Mouse (Mus musculus): Measurements from ENCODE around the gene Arhgap17. TPM values are rescaled to one million over a fixed set of nuclear protein-coding genes. Genes with fewer than 3 reads are reported as not detected.
A peak's percentile ranks its signal among the peaks of the same experiment; 100 is the strongest.

Gene Arhgap17
- 2.6 and 3.1 TPM in 2 replicates for total RNA-seq (2012; rRNA removed)
- polyA plus RNA-seq (2012; ENCODE audit: insufficient read depth in 1 of 2, insufficient read length in 2 of 2, low read depth in 1 of 2, low replicate concordance in 2 of 2, missing spikeins in 1 of 2) = 100 to 1,000 TPM in 1 of 2 experiments, 10 to 100 TPM in 1; 33.7 to 124 TPM

DNA sequence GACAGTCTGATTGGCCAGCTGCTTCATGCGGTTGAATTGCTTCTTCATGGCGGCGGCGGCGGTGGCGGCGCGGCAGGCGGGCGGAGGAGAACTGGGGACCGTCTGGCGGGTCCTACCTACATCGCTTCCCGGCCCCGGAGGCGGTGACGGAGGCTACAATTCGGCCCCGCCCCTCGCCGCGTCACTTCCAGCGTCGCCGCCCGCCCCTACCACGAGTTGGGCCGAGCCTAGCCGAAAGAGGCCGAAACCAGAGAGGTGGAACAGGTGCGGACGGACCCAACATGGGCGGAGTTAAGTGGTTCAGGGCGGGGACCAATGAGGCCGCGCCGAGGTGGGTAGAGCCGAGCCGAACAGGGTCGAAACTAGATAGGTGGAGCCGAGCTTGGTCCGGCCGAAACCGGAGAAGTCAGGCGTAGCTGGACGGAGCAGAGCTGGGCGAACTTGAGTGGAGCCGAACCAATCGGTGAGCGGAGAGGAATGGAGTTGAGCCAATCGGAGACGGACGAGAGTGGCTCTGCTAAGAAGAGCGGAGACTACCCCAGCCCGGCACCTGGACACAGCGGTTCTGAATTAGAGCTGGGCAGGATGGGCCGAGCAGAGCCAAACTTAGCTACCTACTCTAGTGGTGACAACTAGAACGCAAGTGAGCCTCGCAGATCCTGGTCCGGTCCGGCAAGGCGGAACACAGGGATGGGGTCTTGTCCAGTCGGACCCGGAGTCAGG lies at the start of gene Arhgap17, which contains the start of gene Lcmt1:
Gene Arhgap17, minus strand, starts transcription at position 157 of the 723 bp plus-strand sequence.
Gene Lcmt1, plus strand, starts transcription at position 26 of the 723 bp plus-strand sequence.
- TF ChIP-seq EP300 (IDR thresholded peaks at IDR 0.05; ENCODE audit: low read depth in 1 of 2, low read length in 2 of 2) = no peak
- peak; percentile 53 for TF ChIP-seq NELFE (IDR thresholded peaks at IDR 0.05; ENCODE audit: low read depth, low read length)
- TF ChIP-seq RCOR1 (IDR thresholded peaks at IDR 0.05; ENCODE audit: low read depth, low read length) = no peak
- no peak for TF ChIP-seq ELF1 (IDR thresholded peaks at IDR 0.05; ENCODE audit: low read depth, low read length)
- no peak for TF ChIP-seq USF2 (IDR thresholded peaks at IDR 0.05; ENCODE audit: borderline replicate concordance in 1 of 2, insufficient read depth in 1 of 2, low read depth in 1 of 2, low read length in 2 of 2)
- no peak for TF ChIP-seq MYC (IDR thresholded peaks at IDR 0.05; ENCODE audit: low read depth, low read length)
- TF ChIP-seq RAD21 (IDR thresholded peaks at IDR 0.05; ENCODE audit: low read depth, low read length) = no peak
- no peak; the same call in 1 of the 2 replicates for TF ChIP-seq SIN3A (IDR thresholded peaks at IDR 0.05; ENCODE audit: low read length)
- no peak for TF ChIP-seq MAFK (IDR thresholded peaks at IDR 0.05; ENCODE audit: borderline replicate concordance, low read depth, low read length)
- TF ChIP-seq TBP (IDR thresholded peaks at IDR 0.05; ENCODE audit: low read depth, low read length) = no peak
- TF ChIP-seq UBTF (IDR thresholded peaks at IDR 0.05; ENCODE audit: borderline replicate concordance, insufficient read depth, low read depth, low read length) = no peak
- TF ChIP-seq GATA1 (IDR thresholded peaks at IDR 0.05; ENCODE audit: low read depth, low read length) = no peak
- TF ChIP-seq POLR2AphosphoS5 (IDR thresholded peaks at IDR 0.05; ENCODE audit: borderline replicate concordance, low read depth, low read length) = no peak
- no peak; the same call in 1 of the 2 replicates for TF ChIP-seq MAX (IDR thresholded peaks at IDR 0.05; ENCODE audit: low read length)
- TF ChIP-seq POLR2A (IDR thresholded peaks at IDR 0.05; ENCODE audit: control insufficient read depth in 1 of 2, insufficient read depth in 1 of 2, low read depth in 1 of 2, low read length in 2 of 2, poor library complexity in 1 of 2) = peak; percentile 53 to 72; a peak in 2 of 4 replicates
- TF ChIP-seq ZMIZ1 (IDR thresholded peaks at IDR 0.05; ENCODE audit: low read depth, low read length) = no peak
- TF ChIP-seq MAZ (IDR thresholded peaks at IDR 0.05; ENCODE audit: low read depth, low read length) = no peak
- TF ChIP-seq CHD2 (IDR thresholded peaks at IDR 0.05; ENCODE audit: low read length) = no peak
- peak; percentile 70 for TF ChIP-seq HCFC1 (IDR thresholded peaks at IDR 0.05; ENCODE audit: low read depth, low read length)
- no peak for TF ChIP-seq GABPA (IDR thresholded peaks at IDR 0.05; ENCODE audit: low read depth, low read length)
- TF ChIP-seq MYB (IDR thresholded peaks at IDR 0.05; ENCODE audit: low read depth, low read length) = no peak
- no peak for TF ChIP-seq ZKSCAN1 (IDR thresholded peaks at IDR 0.05; ENCODE audit: low read depth, low read length)
- TF ChIP-seq CTCF (IDR thresholded peaks at IDR 0.05 in 2 of 3, conservative IDR thresholded peaks at IDR 0.05 in 1 of 3; ENCODE audit: control insufficient read depth in 1 of 3, insufficient read depth in 1 of 3, low read depth in 2 of 3, low read length in 3 of 3, poor library complexity in 1 of 3, severe bottlenecking in 1 of 3) = no peak
- no peak for TF ChIP-seq E2F4 (IDR thresholded peaks at IDR 0.05; ENCODE audit: borderline replicate concordance, low read depth, low read length)
- TF ChIP-seq KAT2A (conservative IDR thresholded peaks at IDR 0.05; ENCODE audit: low read depth, low read length) = no peak; the same call in 1 of the 2 replicates
- no peak for TF ChIP-seq SMC3 (IDR thresholded peaks at IDR 0.05; ENCODE audit: low read depth, low read length)
- TF ChIP-seq TAL1 (IDR thresholded peaks at IDR 0.05; ENCODE audit: low read length) = no peak
- TF ChIP-seq ETS1 (IDR thresholded peaks at IDR 0.05; ENCODE audit: low read depth, low read length) = 0 out of 2 replicates have a peak, but pooled peaks have one; percentile 16
- TF ChIP-seq ZNF384 (IDR thresholded peaks at IDR 0.05; ENCODE audit: low read depth, low read length) = no peak
- TF ChIP-seq MXI1 (IDR thresholded peaks at IDR 0.05; ENCODE audit: low read depth, low read length) = no peak
- no peak for TF ChIP-seq USF1 (IDR thresholded peaks at IDR 0.05; ENCODE audit: low read depth, low read length)
- TF ChIP-seq TCF12 (IDR thresholded peaks at IDR 0.05; ENCODE audit: low read depth, low read length) = 0 out of 2 replicates have a peak, but pooled peaks have one; percentile 19
- peak; percentile 96 for DNase-seq (ENCODE audit: low read depth, low spot score)
- Histone ChIP-seq H3K9ac (ENCODE audit: control insufficient read depth, low read depth, low read length, poor library complexity, severe bottlenecking) (peak within 1 kb of the TSS; percentile 73), H3K27me3 (ENCODE audit: control insufficient read depth in 1 of 2, insufficient read depth in 2 of 2, low read length in 2 of 2) (no peaks in the 10 kb centered on the region), H3K4me1 (ENCODE audit: control insufficient read depth in 1 of 2, insufficient read depth in 2 of 2, low read length in 2 of 2) (peaks cover 11 to 37% of the 10 kb centered on the region in 2 experiments), H3K36me3 (ENCODE audit: control insufficient read depth in 1 of 2, insufficient read depth in 2 of 2, low read length in 2 of 2) (peaks cover 0 to 31% of the 10 kb centered on the region in 2 experiments; a peak in 2 of 4 replicates), H3K27ac (ENCODE audit: control insufficient read depth, low read depth, low read length) (peak within 1 kb of the TSS; percentile 77), H3K4me3 (ENCODE audit: control insufficient read depth in 1 of 2, insufficient read depth in 1 of 2, low read depth in 2 of 2, low read length in 2 of 2) (peak within 1 kb of the TSS; percentile 68 to 72), H3K9me3 (replicated peaks; ENCODE audit: insufficient read depth, low read length) (no peaks in the 10 kb centered on the region), H3K79me2 (ENCODE audit: control insufficient read depth, insufficient read depth, low read length, poor library complexity) (peaks cover 18% of the 10 kb centered on the region)
